Mouse (Mus musculus): ENCODE data around the gene Susd5. TPM values are rescaled to one million over a fixed set of nuclear protein-coding genes. Genes with fewer than 3 reads are reported as not detected.
A peak's percentile ranks its signal among the peaks of the same experiment; 100 is the strongest.
"Not testable (repeated sequence)": the region's sequence is repeated elsewhere in the genome, so short reads cannot be mapped to it uniquely, and the experiment has no call there.

Gene Susd5
- polyA plus RNA-seq, 1 experiment from 2014 or later = 0.39 TPM

DNA sequence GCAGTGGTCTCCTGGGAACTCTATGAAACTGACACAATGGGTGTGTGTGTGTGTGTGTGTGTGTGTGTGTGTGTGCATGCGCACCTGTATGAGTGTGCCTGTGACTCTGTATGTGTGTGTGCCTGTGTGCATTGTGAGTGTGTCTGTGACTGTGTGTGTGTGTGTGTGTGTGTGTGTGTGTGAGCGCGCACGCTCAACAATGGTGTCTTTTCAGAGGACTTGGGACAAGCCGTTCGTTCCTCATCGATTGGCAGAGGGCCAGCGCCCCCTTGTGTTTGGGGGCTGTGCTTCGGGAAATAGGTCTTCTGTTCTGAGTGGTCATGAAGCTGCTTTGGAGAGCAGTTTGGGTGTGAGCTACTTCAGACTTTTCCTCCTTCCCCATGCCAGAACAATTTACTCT is 35.2 kb downstream of the Susd5 start:
- H3K4me2 ChIP-seq (replicated peaks); H3K4me3 ChIP-seq (replicated peaks; ENCODE audit: low read length); H3K9me3 ChIP-seq (ENCODE audit: control insufficient read depth, low read length); H3K27ac ChIP-seq; H3K36me3 ChIP-seq (replicated peaks; ENCODE audit: control insufficient read depth, insufficient read depth); H3K9ac ChIP-seq; H3K4me1 ChIP-seq (replicated peaks; ENCODE audit: control insufficient read depth, insufficient read depth, low read length); H3K27me3 ChIP-seq (ENCODE audit: control insufficient read depth, insufficient read depth, low read length): not testable (repeated sequence)
- DNase-seq (ENCODE audit: low spot score) (peak; percentile 47), ATAC-seq (ENCODE audit: low FRiP score) (peak; percentile 31; the same call in 1 of the 2 replicates)
- WGBS = 15% methylated on average over 9 of the region's 9 CpGs

DNA sequence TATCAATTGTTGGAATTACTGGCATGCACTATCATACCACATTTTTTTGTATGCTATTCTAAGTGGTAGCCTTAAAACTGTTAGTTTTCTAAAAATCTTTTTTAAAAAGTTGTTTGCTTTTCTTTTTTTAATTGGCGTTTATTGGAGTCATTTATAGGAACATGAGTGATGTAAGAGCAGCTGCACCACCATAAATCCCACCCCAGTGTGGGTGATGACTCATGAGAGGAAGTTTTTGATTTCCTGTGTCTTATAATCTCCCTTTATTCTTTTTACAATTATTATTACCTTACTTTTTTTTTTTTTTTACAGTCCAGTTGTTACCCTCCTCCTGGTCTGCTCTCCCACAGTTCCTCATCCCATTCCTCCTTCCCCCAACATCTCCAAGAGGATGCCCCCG is 37.9 kb downstream of the Susd5 start:
- no peaks in the 10 kb centered on the region for H3K36me3 ChIP-seq (replicated peaks; ENCODE audit: control insufficient read depth, insufficient read depth)
- H3K27ac ChIP-seq = no peak overlapping the region
- no peak overlapping the region for H3K4me3 ChIP-seq (replicated peaks; ENCODE audit: low read length)
- no peaks in the 10 kb centered on the region for H3K9me3 ChIP-seq (ENCODE audit: control insufficient read depth, low read length)
- H3K9ac ChIP-seq = no peak overlapping the region
- H3K4me2 ChIP-seq (replicated peaks) = no peak overlapping the region
- no peaks in the 10 kb centered on the region for H3K4me1 ChIP-seq (replicated peaks; ENCODE audit: control insufficient read depth, insufficient read depth, low read length)
- 97% methylated on average over 2 of the region's 2 CpGs for WGBS
- no peak for ATAC-seq (ENCODE audit: low FRiP score)
- no peak for DNase-seq (ENCODE audit: low spot score)
- H3K27me3 ChIP-seq (ENCODE audit: control insufficient read depth, insufficient read depth, low read length) = no peaks in the 10 kb centered on the region

DNA sequence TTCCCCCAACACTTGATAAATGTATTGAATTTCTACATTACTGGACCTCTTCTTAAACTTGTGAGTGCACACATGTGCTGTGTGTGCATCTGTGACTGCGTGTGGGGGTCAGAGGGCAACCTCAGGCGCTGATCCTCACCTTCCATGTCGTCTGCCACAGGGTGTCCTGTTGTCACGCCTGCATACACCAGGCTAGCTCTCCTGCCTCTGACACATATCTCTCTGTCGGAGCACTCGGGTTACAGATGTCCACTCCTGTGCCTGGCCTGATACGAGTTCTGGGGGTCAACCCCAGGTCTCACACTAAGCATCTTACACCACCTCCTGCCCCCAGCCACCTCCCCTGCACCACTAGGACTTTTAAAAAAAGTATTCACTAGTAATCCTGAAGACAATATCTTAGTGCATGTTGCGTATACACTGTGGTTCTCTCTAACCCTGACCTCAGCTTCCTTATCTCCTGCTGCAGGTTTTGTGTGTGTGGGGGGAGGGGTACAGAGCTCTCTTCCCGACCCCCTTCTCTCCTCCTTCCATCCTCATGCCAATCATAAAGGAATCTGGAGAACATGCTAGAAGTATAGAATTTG is 41.9 kb downstream of the Susd5 start:
- H3K9me3 ChIP-seq (ENCODE audit: control insufficient read depth, low read length) = no peaks in the 10 kb centered on the region
- H3K27me3 ChIP-seq (ENCODE audit: control insufficient read depth, insufficient read depth, low read length) = no peaks in the 10 kb centered on the region
- DNase-seq (ENCODE audit: low spot score) (no peak), ATAC-seq (ENCODE audit: low FRiP score) (no peak)
- WGBS = 84% methylated on average over 9 of the region's 9 CpGs
- no peak overlapping the region for H3K4me3 ChIP-seq (replicated peaks; ENCODE audit: low read length)
- no peaks in the 10 kb centered on the region for H3K36me3 ChIP-seq (replicated peaks; ENCODE audit: control insufficient read depth, insufficient read depth)
- H3K4me2 ChIP-seq (replicated peaks) = no peak overlapping the region
- H3K4me1 ChIP-seq (replicated peaks; ENCODE audit: control insufficient read depth, insufficient read depth, low read length) = no peaks in the 10 kb centered on the region
- no peak overlapping the region for H3K9ac ChIP-seq
- H3K27ac ChIP-seq = no peak overlapping the region

DNA sequence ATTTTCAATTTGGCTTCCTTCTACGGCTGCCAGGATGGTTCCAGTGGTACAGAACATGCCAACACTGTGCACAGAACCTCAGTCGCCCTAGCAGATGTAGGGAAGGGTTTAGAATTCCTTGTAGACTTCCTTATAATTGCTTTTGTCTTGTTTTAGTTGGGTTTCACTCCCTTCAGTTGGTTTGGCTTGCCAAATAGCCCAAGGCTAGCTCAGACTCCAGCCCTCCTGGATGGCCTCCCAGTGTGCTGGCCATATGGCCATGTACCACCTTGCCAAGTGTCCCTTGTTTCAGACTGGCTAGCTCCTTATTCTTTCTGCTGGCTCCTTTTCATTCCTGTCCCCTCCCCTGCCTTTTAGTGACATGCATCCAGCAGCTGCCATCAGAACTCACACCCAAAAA is 53.3 kb downstream of the Susd5 start:
- H3K4me2 ChIP-seq (replicated peaks) = no peak overlapping the region
- no peak overlapping the region for H3K27ac ChIP-seq
- 80% methylated on average over 2 of the region's 2 CpGs for WGBS
- H3K9me3 ChIP-seq (ENCODE audit: control insufficient read depth, low read length) = no peaks in the 10 kb centered on the region
- no peaks in the 10 kb centered on the region for H3K4me1 ChIP-seq (replicated peaks; ENCODE audit: control insufficient read depth, insufficient read depth, low read length)
- DNase-seq (ENCODE audit: low spot score) (no peak), ATAC-seq (ENCODE audit: low FRiP score) (no peak)
- no peaks in the 10 kb centered on the region for H3K27me3 ChIP-seq (ENCODE audit: control insufficient read depth, insufficient read depth, low read length)
- no peaks in the 10 kb centered on the region for H3K36me3 ChIP-seq (replicated peaks; ENCODE audit: control insufficient read depth, insufficient read depth)
- H3K9ac ChIP-seq = no peak overlapping the region
- no peak overlapping the region for H3K4me3 ChIP-seq (replicated peaks; ENCODE audit: low read length)

DNA sequence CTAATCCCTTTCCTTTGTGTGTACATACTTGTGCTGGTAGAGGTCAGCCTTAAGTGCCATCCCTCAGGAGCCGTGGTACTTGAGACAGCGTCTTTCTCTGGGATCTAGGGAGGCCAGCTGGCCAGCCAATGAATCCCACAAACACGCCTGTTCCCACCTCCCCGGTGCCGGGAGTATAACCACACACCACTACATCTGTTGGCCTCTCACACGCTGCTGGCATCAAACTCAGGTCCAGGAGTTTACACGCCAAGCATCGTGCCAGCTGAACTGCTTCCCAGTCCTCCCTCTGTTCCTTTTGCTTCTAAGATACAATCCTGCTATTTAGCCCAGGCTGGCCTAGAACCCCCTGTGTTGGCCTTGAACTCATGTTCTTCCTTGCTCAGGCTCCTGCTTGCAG is 54.2 kb downstream of the Susd5 start:
- H3K36me3 ChIP-seq (replicated peaks; ENCODE audit: control insufficient read depth, insufficient read depth) = no peaks in the 10 kb centered on the region
- ATAC-seq (ENCODE audit: low FRiP score) (no peak), DNase-seq (ENCODE audit: low spot score) (no peak)
- no peak overlapping the region for H3K4me3 ChIP-seq (replicated peaks; ENCODE audit: low read length)
- no peaks in the 10 kb centered on the region for H3K27me3 ChIP-seq (ENCODE audit: control insufficient read depth, insufficient read depth, low read length)
- H3K9me3 ChIP-seq (ENCODE audit: control insufficient read depth, low read length) = no peaks in the 10 kb centered on the region
- 92% methylated on average over 8 of the region's 8 CpGs for WGBS
- no peak overlapping the region for H3K27ac ChIP-seq
- no peak overlapping the region for H3K4me2 ChIP-seq (replicated peaks)
- H3K9ac ChIP-seq = no peak overlapping the region
- H3K4me1 ChIP-seq (replicated peaks; ENCODE audit: control insufficient read depth, insufficient read depth, low read length) = no peaks in the 10 kb centered on the region

DNA sequence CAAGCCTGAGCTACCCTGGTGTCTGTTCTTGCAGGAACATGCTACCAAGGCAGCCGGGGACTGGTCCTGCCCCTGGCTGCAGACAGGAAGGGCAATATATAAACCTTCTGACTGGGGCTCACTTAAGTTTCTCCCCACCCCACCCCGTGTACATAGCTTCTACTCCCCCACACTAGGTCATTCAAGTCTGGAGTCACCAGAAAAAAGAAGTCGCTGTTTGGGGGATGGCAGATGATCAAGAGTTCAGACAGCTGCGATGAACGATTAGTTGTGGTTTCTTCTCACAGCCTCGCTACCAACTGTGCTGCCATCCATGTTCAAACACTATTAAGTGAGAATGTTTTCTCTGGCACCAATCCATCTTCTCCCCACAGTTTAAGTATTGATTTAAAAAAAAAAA is 55.3 kb downstream of the Susd5 start:
- Histone ChIP-seq H3K9ac (no peak overlapping the region), H3K4me1 (replicated peaks; ENCODE audit: control insufficient read depth, insufficient read depth, low read length) (no peaks in the 10 kb centered on the region), H3K4me2 (replicated peaks) (no peak overlapping the region), H3K27me3 (ENCODE audit: control insufficient read depth, insufficient read depth, low read length) (no peaks in the 10 kb centered on the region), H3K27ac (no peak overlapping the region), H3K4me3 (replicated peaks; ENCODE audit: low read length) (no peak overlapping the region), H3K9me3 (ENCODE audit: control insufficient read depth, low read length) (no peaks in the 10 kb centered on the region), H3K36me3 (replicated peaks; ENCODE audit: control insufficient read depth, insufficient read depth) (no peaks in the 10 kb centered on the region)
- no peak for ATAC-seq (ENCODE audit: low FRiP score)
- peak; percentile 30 for DNase-seq (ENCODE audit: low spot score)
- WGBS = 61% methylated on average over 6 of the region's 6 CpGs

DNA sequence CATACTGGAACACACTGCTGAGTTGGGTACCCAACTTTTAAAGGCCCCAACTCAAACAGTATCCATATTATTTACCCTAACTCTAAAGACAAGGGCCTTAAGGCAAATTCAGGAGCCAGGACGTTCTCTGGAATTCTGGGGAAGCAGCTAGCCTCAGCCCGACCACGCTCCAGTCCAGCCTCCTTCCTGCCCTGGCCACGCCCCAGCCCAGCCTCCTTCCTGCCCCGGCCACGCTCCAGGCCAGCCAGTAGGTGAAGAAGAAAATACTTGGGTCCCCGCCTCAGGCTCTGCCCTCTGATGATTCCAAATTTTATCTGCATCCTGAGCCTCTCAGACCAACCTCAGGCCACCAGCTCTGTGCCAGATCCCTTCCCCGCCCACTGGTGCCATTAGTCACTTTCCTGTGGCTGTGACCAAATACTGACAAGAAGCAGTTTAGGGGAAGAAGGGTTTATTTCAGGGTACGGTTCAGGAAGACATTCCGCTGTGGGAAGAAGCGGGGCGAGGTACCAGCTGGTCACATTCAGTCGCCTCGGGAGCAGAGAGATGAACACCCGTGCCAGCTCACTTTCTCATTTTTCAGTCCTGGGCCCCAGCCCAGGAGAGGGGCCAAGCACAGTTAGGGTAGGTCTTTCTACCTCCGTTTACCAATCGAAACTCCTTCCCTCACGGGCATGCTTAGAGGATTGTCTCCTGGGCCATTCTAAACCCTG is 57.1 kb downstream of the Susd5 start:
- WGBS = 90% methylated on average over 18 of the region's 18 CpGs
- Histone ChIP-seq H3K36me3 (replicated peaks; ENCODE audit: control insufficient read depth, insufficient read depth) (no peaks in the 10 kb centered on the region), H3K9me3 (ENCODE audit: control insufficient read depth, low read length) (no peaks in the 10 kb centered on the region), H3K4me2 (replicated peaks) (no peak overlapping the region), H3K4me3 (replicated peaks; ENCODE audit: low read length) (no peak overlapping the region), H3K27me3 (ENCODE audit: control insufficient read depth, insufficient read depth, low read length) (no peaks in the 10 kb centered on the region), H3K27ac (no peak overlapping the region), H3K4me1 (replicated peaks; ENCODE audit: control insufficient read depth, insufficient read depth, low read length) (no peaks in the 10 kb centered on the region), H3K9ac (no peak overlapping the region)
- DNase-seq (ENCODE audit: low spot score) (no peak), ATAC-seq (ENCODE audit: low FRiP score) (no peak)

DNA sequence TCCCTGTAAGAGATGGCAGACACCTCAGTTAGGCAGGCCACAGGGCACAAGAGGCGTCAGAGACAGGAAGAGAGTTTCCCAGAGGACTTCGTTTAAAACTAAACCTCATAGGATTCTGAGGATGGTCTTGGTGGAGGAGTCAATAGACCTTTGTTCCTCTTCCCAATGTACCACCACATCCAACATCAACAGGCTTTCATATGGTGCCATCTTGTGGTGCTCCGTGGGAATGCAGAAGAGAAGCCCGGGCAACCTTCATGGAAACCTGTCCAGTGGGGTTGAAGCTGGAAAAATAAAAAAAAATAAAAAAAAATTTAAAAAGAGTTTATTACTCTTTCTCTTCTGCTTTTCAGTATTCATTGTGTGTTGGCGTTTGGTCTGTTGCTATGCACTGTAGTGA is 59.7 kb downstream of the Susd5 start:
- not testable (repeated sequence) for ATAC-seq (ENCODE audit: low FRiP score); H3K27me3 ChIP-seq (ENCODE audit: control insufficient read depth, insufficient read depth, low read length); H3K36me3 ChIP-seq (replicated peaks; ENCODE audit: control insufficient read depth, insufficient read depth); H3K4me1 ChIP-seq (replicated peaks; ENCODE audit: control insufficient read depth, insufficient read depth, low read length); H3K9me3 ChIP-seq (ENCODE audit: control insufficient read depth, low read length); H3K4me3 ChIP-seq (replicated peaks; ENCODE audit: low read length); H3K27ac ChIP-seq; H3K4me2 ChIP-seq (replicated peaks); H3K9ac ChIP-seq
- 34% methylated on average over 5 of the region's 5 CpGs for WGBS
- DNase-seq (ENCODE audit: low spot score) = peak; percentile 83

DNA sequence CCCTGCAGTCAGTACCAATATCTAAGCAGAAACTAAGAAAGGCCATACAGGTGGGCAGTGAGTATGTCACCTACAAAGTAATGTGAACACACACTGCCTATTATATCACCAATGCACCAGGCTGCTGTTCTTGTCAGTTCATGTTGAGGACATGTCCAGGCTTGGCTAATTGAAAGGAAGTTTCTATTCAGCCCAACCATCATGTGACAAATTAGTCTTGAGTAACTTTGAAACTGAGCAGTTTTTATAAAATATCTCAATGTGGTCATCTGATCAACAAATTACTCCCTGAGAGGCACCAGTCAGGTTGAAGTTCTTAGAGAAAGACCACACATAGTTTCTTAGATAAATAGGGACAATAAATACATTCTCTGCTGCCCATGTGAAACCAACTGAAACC is 65.9 kb downstream of the Susd5 start:
- not testable (repeated sequence) for DNase-seq (ENCODE audit: low spot score); H3K9me3 ChIP-seq (ENCODE audit: control insufficient read depth, low read length); ATAC-seq (ENCODE audit: low FRiP score); H3K9ac ChIP-seq; H3K4me1 ChIP-seq (replicated peaks; ENCODE audit: control insufficient read depth, insufficient read depth, low read length); H3K4me2 ChIP-seq (replicated peaks); H3K36me3 ChIP-seq (replicated peaks; ENCODE audit: control insufficient read depth, insufficient read depth); H3K4me3 ChIP-seq (replicated peaks; ENCODE audit: low read length); H3K27me3 ChIP-seq (ENCODE audit: control insufficient read depth, insufficient read depth, low read length); H3K27ac ChIP-seq

Data from hindbrain, embryonic 14.5 days (tissue).